ENCODE assay signal across 9 mouse cellular contexts in the genomic region with DNA sequence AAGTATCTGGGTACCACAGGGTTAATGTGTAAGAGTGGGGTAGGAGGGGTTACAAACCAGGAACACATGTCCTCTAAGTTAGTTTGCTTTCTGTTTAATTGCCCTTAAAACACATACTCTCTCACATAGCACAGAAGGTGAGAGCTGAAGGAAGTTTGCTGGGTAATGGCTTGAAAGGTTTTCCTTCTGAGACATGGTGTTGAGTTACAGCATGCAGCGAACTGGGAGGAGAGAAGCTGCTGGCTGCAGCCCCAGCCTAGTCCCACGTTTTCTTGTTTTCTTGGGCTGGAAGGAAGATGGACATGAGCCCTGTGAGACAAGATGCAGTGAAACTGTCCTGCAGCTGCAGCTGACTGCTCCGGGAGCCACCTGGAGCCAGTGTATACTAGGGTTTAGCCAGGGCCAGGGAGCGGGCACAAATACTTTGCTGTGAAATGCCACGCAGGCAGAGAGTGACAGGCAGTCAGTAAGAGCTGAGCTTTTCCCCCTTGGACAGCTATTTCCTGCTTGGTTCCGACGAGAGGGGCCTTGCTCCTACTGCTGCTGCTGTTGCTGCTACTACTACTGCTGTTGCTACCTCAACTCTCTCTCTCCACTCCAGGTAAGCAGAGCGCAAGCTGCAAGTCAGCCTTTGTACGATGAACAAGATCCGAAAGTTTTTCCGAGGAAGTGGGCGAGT. TPM values are rescaled to one million over a fixed set of nuclear protein-coding genes. Genes with fewer than 3 reads are reported as not detected.
DNase-seq lines count a peak whose midpoint lies in the region; ATAC-seq lines count a peak whose summit lies in the region.
"Had no signal": no experiment of that assay in that cellular context is flagged by ENCODE, and none has a peak within 500 bp of the region (broad histone marks: within the 10 kb centered on the region; RNA-seq: fewer than 3 reads in every experiment).

Gene Galnt5, plus strand, starts transcription at position 133 of the 679 bp plus-strand sequence.

- H3K9ac ChIP-seq in midbrain, embryonic 13.5 days (replicated peaks), result no peak within 1 kb of the TSS
- peak within 1 kb of the TSS; percentile 62 for H3K9ac ChIP-seq in heart, embryonic 13.5 days
- H3K9ac ChIP-seq in limb, embryonic 11.5 days (ENCODE audit: low read length), result peak within 1 kb of the TSS; percentile 35

- no peak within 1 kb of the TSS for H3K4me3 ChIP-seq in midbrain, embryonic 10.5 days
- H3K4me3 ChIP-seq in midbrain, embryonic 13.5 days (replicated peaks), result no peak within 1 kb of the TSS
- peak within 1 kb of the TSS; percentile 47 for H3K4me3 ChIP-seq in heart, embryonic 13.5 days
- H3K4me3 ChIP-seq in limb, embryonic 11.5 days (ENCODE audit: low read depth, low read length), result peak within 1 kb of the TSS; percentile 27

- 70% methylated on average over 12 of the region's 12 CpGs for WGBS in midbrain, embryonic 10.5 days
- WGBS in midbrain, embryonic 13.5 days, result 73% methylated on average over 12 of the region's 12 CpGs
- 31% methylated on average over 12 of the region's 12 CpGs for WGBS in heart, embryonic 13.5 days
- WGBS in limb, embryonic 11.5 days, result 22% methylated on average over 12 of the region's 12 CpGs

- no peaks in the 10 kb centered on the region for H3K9me3 ChIP-seq in midbrain, embryonic 10.5 days (replicated peaks)
- no peaks in the 10 kb centered on the region for H3K9me3 ChIP-seq in midbrain, embryonic 13.5 days
- H3K9me3 ChIP-seq in heart, embryonic 13.5 days, result no peaks in the 10 kb centered on the region
- no peaks in the 10 kb centered on the region for H3K9me3 ChIP-seq in limb, embryonic 11.5 days (ENCODE audit: control insufficient read depth, low read length)

- H3K4me1 ChIP-seq in midbrain, embryonic 10.5 days, result no peaks in the 10 kb centered on the region
- no peaks in the 10 kb centered on the region for H3K4me1 ChIP-seq in midbrain, embryonic 13.5 days (replicated peaks)
- H3K4me1 ChIP-seq in heart, embryonic 13.5 days, result peaks cover 14% of the 10 kb centered on the region; the same call in 1 of the 2 replicates
- peaks cover 4% of the 10 kb centered on the region; the same call in 1 of the 2 replicates for H3K4me1 ChIP-seq in limb, embryonic 11.5 days (ENCODE audit: control insufficient read depth, insufficient read depth, low read length)

- no peaks in the 10 kb centered on the region for H3K27me3 ChIP-seq in midbrain, embryonic 10.5 days (ENCODE audit: low read depth, poor library complexity, severe bottlenecking)
- no peaks in the 10 kb centered on the region for H3K27me3 ChIP-seq in midbrain, embryonic 13.5 days
- H3K27me3 ChIP-seq in heart, embryonic 13.5 days (replicated peaks), result no peaks in the 10 kb centered on the region
- H3K27me3 ChIP-seq in limb, embryonic 11.5 days (ENCODE audit: control insufficient read depth, insufficient read depth, low read length), result no peaks in the 10 kb centered on the region

- no peak for ATAC-seq in midbrain, embryonic 13.5 days
- no peak for ATAC-seq in heart, embryonic 13.5 days (ENCODE audit: extremely low read depth, insufficient number of reproducible peaks, low FRiP score, low TSS enrichment)
- ATAC-seq in limb, embryonic 11.5 days (ENCODE audit: insufficient number of reproducible peaks, low FRiP score, low TSS enrichment, low read depth), result peak; percentile 90
- ATAC-seq in erythroblast, adult 5-6 weeks (replicated peaks; ENCODE audit: low FRiP score, poor library complexity, severe bottlenecking), result no peak

- no peak within 1 kb of the TSS for H3K27ac ChIP-seq in midbrain, embryonic 10.5 days (replicated peaks)
- H3K27ac ChIP-seq in midbrain, embryonic 13.5 days, result no peak within 1 kb of the TSS
- no peak within 1 kb of the TSS; the same call in 1 of the 2 replicates for H3K27ac ChIP-seq in heart, embryonic 13.5 days (replicated peaks)
- H3K27ac ChIP-seq in limb, embryonic 11.5 days (replicated peaks; ENCODE audit: low read depth, low read length), result peak within 1 kb of the TSS; percentile 84

- no peaks in the 10 kb centered on the region for H3K36me3 ChIP-seq in midbrain, embryonic 10.5 days
- H3K36me3 ChIP-seq in midbrain, embryonic 13.5 days, result no peaks in the 10 kb centered on the region
- no peaks in the 10 kb centered on the region for H3K36me3 ChIP-seq in heart, embryonic 13.5 days
- H3K36me3 ChIP-seq in limb, embryonic 11.5 days (ENCODE audit: control insufficient read depth, insufficient read depth, low read length), result no peaks in the 10 kb centered on the region

- H3K4me2 ChIP-seq in midbrain, embryonic 13.5 days (replicated peaks), result no peak within 1 kb of the TSS
- H3K4me2 ChIP-seq in heart, embryonic 13.5 days, result peak within 1 kb of the TSS; percentile 66
- peak within 1 kb of the TSS; percentile 60 for H3K4me2 ChIP-seq in limb, embryonic 11.5 days (ENCODE audit: low read depth, severe bottlenecking)

- DNase-seq in midbrain, embryonic 10.5 days (ENCODE audit: low spot score), result peak; percentile 12
- peak; percentile 67 for DNase-seq in limb, embryonic 11.5 days (ENCODE audit: low spot score)
- DNase-seq in layer of hippocampus, postnatal 10 days (ENCODE audit: low spot score in 2 of 2), result no peak
- no peak for DNase-seq in thymus, postnatal 25 days
- no peak for DNase-seq in cerebellum, postnatal 4 days (ENCODE audit: low spot score in 2 of 2)

RNA-seq across cellular contexts. Expression of gene Galnt5, which starts in this region (rescaled TPM):
- 0.12 and 0.19 TPM in 2 replicates for polyA plus RNA-seq in midbrain, embryonic 10.5 days (2016; fragmentation: Nextera tagmentation; extraction: Ambion mirVana)
- polyA plus RNA-seq in midbrain, embryonic 13.5 days (2015; fragmentation: Nextera tagmentation; extraction: Ambion mirVana), result 0.11 TPM in 1 of 2 replicates, not detected in the other
- polyA plus RNA-seq in heart, embryonic 13.5 days (2015; fragmentation: Nextera tagmentation; extraction: Ambion mirVana), result 0.48 and 0.57 TPM in 2 replicates
- 5.1 and 5.8 TPM in 2 replicates for polyA plus RNA-seq in limb, embryonic 11.5 days (2014; fragmentation: Nextera tagmentation; extraction: Ambion mirVana)
- under 1 TPM; 0.09 to 0.23 TPM for total RNA-seq in layer of hippocampus, postnatal 10 days (2021)
- not detected in 2 replicates for total RNA-seq in erythroblast, adult 5-6 weeks (2015; ENCODE audit: low replicate concordance)
- 0.28 TPM in 1 of 2 replicates, not detected in the other for total RNA-seq in erythroblast, adult 5-6 weeks (2017; ENCODE audit: low replicate concordance)
- polyA plus RNA-seq: testis, adult 2 months had no signal

Comparison
In these comparisons a context has a peak if more than half of its experiments do, and no peak if none do; other contexts are left out.
1. Peak in DNase-seq in midbrain, embryonic 10.5 days; RNA of the gene not detected or under 1 TPM.
2. H3K4me3 ChIP-seq: peak in heart, embryonic 13.5 days (single experiment) and limb, embryonic 11.5 days (single experiment); none in midbrain, embryonic 10.5 days (single experiment) and midbrain, embryonic 13.5 days (single experiment).